Mouse (Mus musculus) left cerebral cortex, adult 8-10 months (tissue): ENCODE data around the gene 3110021N24Rik. TPM values are rescaled to one million over a fixed set of nuclear protein-coding genes. Genes with fewer than 3 reads are reported as not detected.
"Not testable (repeated sequence)": the region's sequence is repeated elsewhere in the genome, so short reads cannot be mapped to it uniquely, and the experiment has no call there.

Experiments
- DNase-seq, 2 experiments: peaks; one replicate each; pipeline ENCODE4 v3.0.0; 2022; ENCODE audit warnings: low spot score in 2 of 2
- total RNA-seq, 4 experiments: library from RNA; stranded (reverse); gene quantifications; 2 replicates each; pipeline ENCODE4 v1.2.4; 2022

The 3110021N24Rik gene
- total RNA-seq = 1 to 10 TPM; 1.5 to 2.1 (median 2.0) TPM

DNA sequence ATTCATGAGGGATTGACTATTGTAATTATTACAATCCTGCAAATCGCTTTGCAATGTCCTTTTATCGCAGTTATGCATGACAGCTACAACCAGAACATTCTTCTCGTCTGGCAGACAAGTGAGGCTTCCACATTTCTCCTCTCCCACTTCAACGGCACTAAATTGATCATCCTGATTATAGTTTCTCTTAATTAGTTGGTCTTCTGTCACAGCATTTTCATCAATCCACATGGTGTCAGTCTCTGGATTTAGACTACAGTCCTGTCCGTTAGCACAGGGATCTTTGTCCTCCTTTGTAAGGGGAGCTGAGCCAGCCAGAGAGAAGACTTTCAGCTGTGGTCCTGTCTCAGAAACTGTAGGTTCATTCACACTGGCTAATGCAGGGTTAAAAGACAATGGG, at the start of gene 3110021N24Rik:
3110021N24Rik (plus strand) TSS at position 301 of the 400 bp plus-strand sequence.
- no peak for DNase-seq

- no peak for DNase-seq
Measured at GRCm38 (mm10) chr4:108686156-108686555, 33.3 kb upstream of the 3110021N24Rik start.

DNA sequence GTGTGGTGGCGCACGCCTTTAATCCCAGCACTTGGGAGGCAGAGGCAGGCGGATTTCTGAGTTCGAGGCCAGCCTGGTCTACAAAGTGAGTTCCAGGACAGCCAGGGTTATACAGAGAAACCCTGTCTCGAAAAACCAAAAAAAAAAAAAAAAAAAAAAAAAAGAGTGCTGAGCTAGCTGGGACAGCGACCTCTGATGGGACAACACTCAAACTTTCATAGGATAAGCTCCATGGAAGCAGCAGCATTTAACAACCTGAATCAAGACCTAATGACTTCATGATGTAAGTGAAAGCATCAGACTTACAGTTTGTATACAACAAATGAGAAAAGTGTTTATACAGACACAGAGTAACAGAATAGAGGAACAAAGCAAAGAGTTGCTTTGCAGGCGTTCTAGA, 32.4 kb upstream of the 3110021N24Rik start:
- DNase-seq = not testable (repeated sequence)

- DNase-seq = no peak
Measured at GRCm38 (mm10) chr4:108690479-108690878, 29.0 kb upstream of the 3110021N24Rik start.

GRCm38 (mm10) chr4:108691469-108691868, 28.0 kb upstream of the 3110021N24Rik start:
- no peak for DNase-seq

DNA sequence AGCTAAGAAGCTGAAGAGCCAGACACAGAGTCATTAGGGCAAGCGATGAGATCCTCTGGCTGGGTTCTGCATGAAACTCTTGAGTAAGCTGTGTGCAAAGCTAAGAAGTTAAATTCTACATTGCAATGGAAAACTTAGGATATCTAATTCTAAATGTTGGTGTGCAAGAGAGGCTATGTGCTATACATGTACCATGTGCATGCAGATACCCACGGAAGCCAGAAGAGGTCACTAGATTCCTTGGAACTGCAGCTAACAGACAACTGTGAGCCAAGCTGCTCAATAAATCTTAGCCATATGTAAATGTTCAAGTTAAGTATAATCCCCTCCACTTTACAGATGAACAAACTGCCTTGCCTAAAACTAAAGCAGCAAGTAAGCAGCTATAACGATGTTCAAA, 22.5 kb upstream of the 3110021N24Rik start:
- DNase-seq = no peak

DNA sequence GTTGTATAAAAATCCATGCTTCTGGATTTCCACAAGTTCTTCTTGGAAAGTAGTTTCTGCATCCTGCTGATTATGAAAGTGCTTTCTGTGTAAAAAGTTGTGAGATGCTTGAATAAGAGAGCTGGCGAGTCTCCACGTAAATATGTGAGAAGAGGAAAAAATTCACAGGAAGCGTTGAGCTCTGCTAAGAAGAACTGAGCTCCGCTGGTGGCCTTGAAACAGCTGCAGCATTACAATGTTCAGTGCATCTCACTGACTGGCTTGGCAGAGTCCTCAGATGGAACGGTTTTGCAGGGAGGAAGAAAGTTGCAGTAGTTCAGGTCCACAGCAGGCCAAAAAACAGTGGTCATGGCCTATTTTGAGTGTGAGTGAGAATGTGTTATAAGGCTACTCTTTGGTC, 11.2 kb upstream of the 3110021N24Rik start:
- DNase-seq = no peak

GRCm38 (mm10) chr4:108721245-108721784, 1.9 kb downstream of the 3110021N24Rik start:
- no peak for DNase-seq

DNA sequence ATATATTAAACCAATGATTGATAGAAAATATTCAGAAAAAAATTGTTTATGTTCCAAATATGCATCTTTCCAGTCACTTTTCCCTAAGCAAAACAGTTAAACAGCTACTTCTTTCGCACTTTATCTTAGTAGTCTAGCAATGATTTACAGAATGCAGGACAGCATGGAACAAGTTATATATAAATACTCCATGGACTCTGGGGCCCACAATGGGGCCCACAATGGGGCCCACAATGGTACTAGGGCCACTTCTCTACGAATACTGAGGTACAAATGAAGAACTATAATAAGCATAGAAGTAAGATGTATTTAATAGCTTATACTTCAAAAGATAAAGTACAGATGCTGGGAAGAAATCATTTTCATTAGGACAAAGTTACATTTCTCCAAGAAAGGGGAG, 4.7 kb downstream of the 3110021N24Rik start:
- no peak for DNase-seq

DNA sequence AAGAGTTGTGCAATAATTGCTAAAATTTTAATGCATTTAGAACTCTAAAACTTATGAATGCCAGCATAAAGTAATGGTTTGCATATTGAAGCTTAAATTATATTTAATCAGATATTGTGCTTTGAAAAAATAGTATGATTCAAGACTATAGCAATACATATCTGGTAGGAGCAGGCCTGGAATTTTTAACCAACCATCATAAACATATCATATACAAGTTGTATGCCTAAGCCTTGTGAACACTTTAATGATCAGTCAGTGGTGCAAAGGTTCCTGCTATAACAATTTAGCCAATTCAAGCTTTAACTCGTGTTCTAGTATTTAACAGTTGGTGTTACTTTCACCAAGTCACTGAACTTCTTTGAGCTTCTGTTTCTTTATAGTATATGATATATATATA, 11.0 kb downstream of the 3110021N24Rik start:
- DNase-seq = no peak

DNA sequence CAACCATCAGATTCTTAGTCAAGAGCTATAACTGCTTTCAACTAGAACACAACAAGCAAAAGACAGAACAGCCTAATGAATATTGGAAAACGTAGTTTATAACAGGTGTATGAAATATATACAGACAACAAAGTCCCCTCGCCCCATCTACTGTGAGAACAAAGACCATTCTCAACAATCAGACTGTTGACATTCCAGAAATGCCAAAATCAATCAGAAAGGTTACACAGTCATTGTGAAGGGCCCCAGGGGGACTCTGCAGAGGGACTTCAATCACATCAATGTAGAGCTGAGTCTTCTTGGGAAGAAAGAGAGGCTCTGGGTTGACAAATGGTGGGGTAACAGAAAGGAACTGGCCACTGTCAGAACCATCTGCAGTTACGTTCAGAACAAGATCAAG, 12.1 kb downstream of the 3110021N24Rik start:
- DNase-seq = no peak

DNA sequence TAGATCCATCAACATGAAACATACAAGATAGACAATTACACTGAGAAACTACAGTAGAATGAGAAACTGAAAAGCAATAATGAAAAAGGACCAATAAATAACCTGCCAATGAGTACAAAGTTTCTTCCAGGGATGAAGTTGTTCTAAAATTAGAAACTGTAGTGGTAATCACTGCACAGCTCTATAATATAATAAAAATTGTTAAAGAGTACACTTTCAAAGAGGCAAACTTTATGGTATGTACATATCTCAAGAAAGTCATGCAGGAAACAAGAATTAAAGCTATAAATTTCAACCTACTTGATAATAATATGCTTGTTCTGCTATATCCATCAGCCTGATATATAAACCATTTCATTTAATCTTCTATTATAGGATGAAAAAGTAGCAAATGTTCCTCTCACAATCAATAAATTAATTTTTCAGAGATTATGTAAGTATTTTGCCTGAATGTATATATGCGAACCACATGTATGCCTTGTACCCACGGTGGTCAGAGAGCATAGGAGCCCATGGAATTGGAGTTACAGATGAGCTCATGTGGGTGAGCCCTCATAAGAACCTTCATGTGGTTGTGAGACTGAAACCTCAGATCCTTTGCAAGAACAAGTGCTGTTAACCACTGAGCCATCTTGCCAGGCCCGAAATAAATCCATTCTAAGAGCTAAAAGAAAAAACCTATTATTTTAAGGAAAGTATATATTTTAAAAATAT, 26.9 kb downstream of the 3110021N24Rik start:
- no peak for DNase-seq

GRCm38 (mm10) chr4:108759583-108759982, 40.1 kb downstream of the 3110021N24Rik start:
- no peak for DNase-seq

DNA sequence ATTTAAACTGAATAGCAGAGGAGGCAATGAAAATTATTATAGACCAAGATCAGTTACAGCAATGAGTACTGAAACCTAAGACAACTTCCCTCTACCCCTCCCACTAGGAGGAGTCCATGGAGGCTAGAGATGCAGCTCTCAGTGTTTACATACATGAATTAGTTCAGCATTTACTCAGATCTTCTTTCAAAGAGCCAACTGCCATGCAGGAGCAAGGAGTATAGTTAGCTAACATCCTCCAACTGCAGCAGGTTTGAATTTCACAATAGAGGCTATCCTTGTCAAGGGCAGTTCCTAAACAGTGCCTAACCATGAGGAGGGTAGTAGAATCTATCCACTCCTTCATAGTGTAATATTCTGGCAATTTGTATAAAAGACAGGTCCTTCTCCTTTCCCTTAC, 49.1 kb downstream of the 3110021N24Rik start:
- DNase-seq = no peak

DNA sequence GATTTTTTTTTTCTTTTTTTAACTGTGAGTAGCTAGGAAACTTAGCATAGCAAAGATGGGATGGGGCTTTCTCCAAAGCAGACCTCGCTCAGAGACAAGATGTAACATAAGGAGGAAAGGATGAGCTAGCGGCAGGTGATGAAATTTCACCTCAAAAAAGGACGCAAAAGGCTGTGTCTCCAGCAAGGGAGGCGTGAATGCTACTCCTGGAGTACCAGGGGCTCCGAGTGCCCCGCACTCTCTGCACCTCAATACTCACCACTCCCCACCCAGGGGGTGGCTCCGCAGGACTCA, 60.3 kb downstream of the 3110021N24Rik start:
- no peak for DNase-seq

- DNase-seq = peak; percentile 56 to 58
Measured at GRCm38 (mm10) chr4:108780057-108780863, 60.8 kb downstream of the 3110021N24Rik start, which contains the start of gene Zfyve9. Zfyve9 (minus strand) TSS chr4:108780798.

DNA sequence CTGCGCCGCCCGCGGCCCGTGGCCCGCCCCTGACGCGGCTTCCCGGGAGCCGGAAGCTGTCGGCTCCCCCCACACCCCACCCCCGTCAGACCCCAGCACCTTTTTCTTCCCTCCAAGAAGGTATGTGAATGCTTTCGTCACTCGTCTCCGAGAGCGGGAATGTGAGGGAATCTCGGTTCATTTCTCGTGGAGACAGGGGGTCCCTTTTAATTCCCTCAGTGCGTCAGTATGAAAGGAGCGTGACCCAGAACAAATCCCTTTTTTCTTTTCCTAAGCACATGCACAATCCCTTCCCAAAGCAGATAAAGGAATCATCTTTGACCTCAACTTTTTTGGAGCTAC, 61.4 kb downstream of the 3110021N24Rik start:
- no peak for DNase-seq

DNA sequence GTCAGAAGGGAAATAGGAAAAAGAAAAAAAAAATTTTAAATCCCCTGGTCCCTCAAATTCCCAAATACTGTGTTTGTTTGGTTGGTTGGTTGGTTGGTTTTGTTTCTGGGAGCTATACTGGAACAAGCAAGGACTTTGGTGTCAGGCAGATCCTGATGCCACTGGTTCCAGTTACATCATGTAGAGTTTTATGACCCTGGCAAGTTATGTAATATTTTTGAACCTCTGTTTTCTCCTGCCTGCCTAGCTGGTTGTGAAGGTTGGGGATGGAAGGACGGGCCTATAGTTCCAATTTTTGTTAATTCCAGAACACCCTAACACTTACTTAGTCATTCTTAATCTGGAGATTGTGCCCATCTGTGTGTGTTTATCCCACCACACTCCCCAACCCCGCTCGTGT, 62.1 kb downstream of the 3110021N24Rik start:
- peak in 1 of 2 experiments; percentile 20 for DNase-seq

DNA sequence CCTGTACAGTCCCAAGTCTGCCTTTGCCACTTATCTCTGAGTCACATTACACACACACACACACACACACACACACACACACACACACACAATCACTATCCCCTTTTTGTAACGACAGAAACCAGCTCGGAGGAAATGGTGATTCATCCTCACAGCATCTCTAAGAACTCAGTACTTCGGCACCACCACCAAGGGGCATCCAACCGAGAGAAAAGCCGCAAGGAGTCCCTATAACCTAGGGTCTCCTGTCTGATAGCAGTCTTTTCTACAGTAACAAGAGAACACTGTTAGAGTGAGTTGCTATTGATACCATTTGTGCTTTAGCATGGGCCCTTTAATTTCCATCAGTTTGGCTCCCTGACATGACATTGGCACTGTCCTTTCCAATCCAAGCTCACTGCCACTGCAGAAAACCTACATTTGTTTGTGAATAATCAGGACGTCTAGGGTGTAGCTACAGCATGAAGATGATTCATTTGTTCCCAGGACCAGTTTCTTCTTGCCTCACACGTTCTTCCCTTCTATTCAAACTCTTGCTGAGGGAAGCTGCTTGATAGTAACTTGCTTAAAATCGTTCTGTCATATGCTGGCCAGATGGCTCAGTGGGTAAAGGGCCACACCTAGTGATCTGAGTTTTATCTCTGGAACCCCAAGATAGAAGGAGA, 63.1 kb downstream of the 3110021N24Rik start:
- DNase-seq = peak; percentile 23 to 39

DNA sequence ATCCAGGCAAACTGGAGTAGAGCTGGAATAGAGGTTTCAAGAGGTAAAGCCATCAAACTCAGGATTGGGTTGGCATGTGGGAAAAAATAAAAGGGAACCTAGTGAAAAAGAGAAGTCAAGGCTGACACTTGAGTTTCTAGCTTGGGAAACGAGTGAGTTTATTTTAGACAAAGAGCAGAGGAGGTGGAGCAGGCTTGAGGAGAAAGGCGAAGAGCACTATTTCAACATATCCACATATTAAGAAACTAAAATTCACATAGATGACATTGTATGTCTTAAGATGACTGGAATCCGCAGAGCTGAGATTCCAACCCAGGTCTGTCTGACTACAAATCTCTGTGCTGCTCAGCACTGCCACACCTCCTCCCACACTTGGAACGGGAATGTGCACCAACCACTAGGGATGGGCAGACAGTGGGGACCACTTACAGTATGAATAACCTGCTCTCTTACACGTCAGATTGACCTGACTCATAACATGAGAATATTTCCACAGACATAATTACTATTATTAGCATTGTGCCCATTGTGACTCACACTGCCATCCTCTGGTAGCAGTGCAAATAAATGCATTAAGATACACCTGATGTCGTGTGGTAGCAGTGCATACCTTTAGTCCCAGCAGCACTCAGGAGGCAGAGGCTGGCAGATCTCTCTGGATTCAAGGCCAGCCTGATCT, 69.9 kb downstream of the 3110021N24Rik start:
- no peak for DNase-seq

DNA sequence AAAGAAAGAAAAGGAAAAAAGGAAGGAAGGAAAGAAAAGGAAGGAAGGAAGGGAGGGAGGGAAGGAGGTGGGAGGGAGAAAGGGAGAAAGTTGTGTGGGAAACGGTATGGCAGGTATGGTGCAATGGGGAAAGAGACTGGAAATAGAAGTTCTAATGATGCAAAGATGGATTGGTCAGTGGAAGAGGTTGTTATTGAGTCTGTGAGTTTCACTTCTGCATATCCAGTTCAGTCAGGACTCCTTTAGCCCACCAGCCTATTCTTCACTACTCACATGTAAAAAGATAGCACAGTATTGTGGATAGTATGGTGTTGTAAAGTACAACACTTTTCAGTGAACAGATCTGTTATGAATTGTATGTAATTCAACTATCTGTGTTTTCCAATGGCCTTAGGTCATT, 71.1 kb downstream of the 3110021N24Rik start:
- DNase-seq = no peak

- DNase-seq = no peak
Measured at GRCm38 (mm10) chr4:108793941-108794340, 74.5 kb downstream of the 3110021N24Rik start.
